Mouse (Mus musculus) liver, postnatal 0 days (tissue): Measurements from ENCODE around the gene Misp. TPM values are rescaled to one million over a fixed set of nuclear protein-coding genes. Genes with fewer than 3 reads are reported as not detected.
A peak's percentile ranks its signal among the peaks of the same experiment; 100 is the strongest.

ENCODE experiments used
- ATAC-seq: fragments of 200-750 bp; cut with Nextera tagmentation; 2 replicates; pipeline ENCODE4 v1.8.0; 2017; ENCODE audit warnings: mild to moderate bottlenecking, moderate library complexity
- DNase-seq: peaks from one replicate; pipeline ENCODE4 v3.0.0-alpha.2; 2016
- H3K27ac ChIP-seq: fragments of 300-500 bp; sonication (generic); 2 replicates; pipeline ENCODE4 v1.5.1; 2014; ENCODE audit warnings: antibody characterized with exemption, moderate library complexity, mild to moderate bottlenecking, low read depth
- H3K27me3 ChIP-seq: fragments of 300-500 bp; sonication (generic); 2 replicates; pipeline ENCODE4 v1.6.1; 2014; ENCODE audit warnings: low read length, control low read depth, mixed read lengths; ENCODE audit not compliant: insufficient read depth
- H3K36me3 ChIP-seq: fragments of 300-500 bp; sonication (generic); replicated peaks from 2 replicates; pipeline ENCODE4 v1.6.1; 2014; ENCODE audit warnings: mild to moderate bottlenecking, control low read depth, low read length, moderate library complexity, mixed read lengths; ENCODE audit not compliant: insufficient read depth
- H3K4me1 ChIP-seq: fragments of 300-500 bp; sonication (generic); 2 replicates; pipeline ENCODE4 v1.6.1; 2014; ENCODE audit warnings: antibody characterized with exemption, mild to moderate bottlenecking, control low read depth; ENCODE audit not compliant: insufficient read depth
- H3K4me2 ChIP-seq: fragments of 300-500 bp; sonication (generic); 2 replicates; pipeline ENCODE4 v1.6.1; 2014; ENCODE audit warnings: low read depth, mild to moderate bottlenecking, low read length, moderate library complexity, mixed read lengths
- H3K4me3 ChIP-seq: fragments of 300-500 bp; sonication (generic); 2 replicates; pipeline ENCODE4 v1.5.1; 2014; ENCODE audit warnings: low read depth, low read length
- H3K9ac ChIP-seq: fragments of 300-500 bp; sonication (generic); replicated peaks from 2 replicates; pipeline ENCODE4 v1.6.1; 2014; ENCODE audit warnings: mild to moderate bottlenecking, moderate library complexity
- H3K9me3 ChIP-seq: fragments of 300-500 bp; sonication (generic); 2 replicates; pipeline ENCODE4 v1.6.1; 2016; ENCODE audit warnings: mild to moderate bottlenecking, control low read depth, low read length, mixed read lengths
- CTCF ChIP-seq: sonication (generic); IDR thresholded peaks from 2 replicates; pipeline ENCODE4 v1.5.1; 2016; ENCODE audit warnings: antibody characterized with exemption, low read depth
- EP300 ChIP-seq: IDR thresholded peaks from 2 replicates; pipeline ENCODE4 v1.6.1; 2016; ENCODE audit warnings: antibody characterized with exemption, low read depth, mild to moderate bottlenecking
- WGBS: fragments of 180-500 bp; shearing (Covaris S2); extraction: QIAGEN DNeasy Blood & Tissue Kit; methylation state at CpG from one replicate; pipeline ENCODE4 v1.1.7; 2014; ENCODE audit not compliant: insufficient replicate concordance; 5-methylcytosine and 5-hydroxymethylcytosine counted together
- polyA plus RNA-seq: library from polyadenylated mRNA; unstranded; fragments of >200 nt; fragmentation: Nextera tagmentation; extraction: Ambion mirVana; gene quantifications from 2 replicates; pipeline ENCODE4 v1.2.1, GENCODE M21; 2015

Gene Misp
- polyA plus RNA-seq, 1 experiment from 2014 or later = 1.00 TPM

- H3K4me1 ChIP-seq = peaks cover 15% of the 10 kb centered on the region
- 4% methylated on average over 51 of the region's 51 CpGs for WGBS
- peak within 1 kb of the TSS; percentile 70 for H3K4me3 ChIP-seq
- H3K9ac ChIP-seq = peak within 1 kb of the TSS; percentile 70
- no peaks in the 10 kb centered on the region for H3K9me3 ChIP-seq
- ATAC-seq (peak; percentile 56), DNase-seq (peak; percentile 77)
- H3K27ac ChIP-seq = peak within 1 kb of the TSS; percentile 56
- H3K27me3 ChIP-seq = no peaks in the 10 kb centered on the region
- TF ChIP-seq CTCF (peak; percentile 83), EP300 (no peak)
- H3K36me3 ChIP-seq = no peaks in the 10 kb centered on the region
- peak within 1 kb of the TSS; percentile 87 for H3K4me2 ChIP-seq
These were observed 27.6 kb upstream of the Misp start, which contains the start of gene Palm for GRCm38 (mm10) chr10:79793051-79793737. Gene Palm (plus strand): TSS chr10:79793572.

- H3K9ac ChIP-seq = peak overlapping the region; percentile 70
- peak overlapping the region; percentile 70 for H3K4me3 ChIP-seq
- no peak for TF ChIP-seq EP300
- TF ChIP-seq CTCF = no peak
- ATAC-seq = no peak; the same call in 1 of the 2 replicates
- DNase-seq = peak; percentile 52
- H3K27ac ChIP-seq = peak overlapping the region; percentile 56
- H3K4me2 ChIP-seq = peak overlapping the region; percentile 87
- H3K36me3 ChIP-seq = no peaks in the 10 kb centered on the region
- H3K27me3 ChIP-seq = no peaks in the 10 kb centered on the region
- H3K4me1 ChIP-seq = peaks cover 15% of the 10 kb centered on the region
- no peaks in the 10 kb centered on the region for H3K9me3 ChIP-seq
- 11% methylated on average over 37 of the region's 38 CpGs for WGBS
These were observed 26.9 kb upstream of the Misp start for GRCm38 (mm10) chr10:79793738-79794490.

DNA sequence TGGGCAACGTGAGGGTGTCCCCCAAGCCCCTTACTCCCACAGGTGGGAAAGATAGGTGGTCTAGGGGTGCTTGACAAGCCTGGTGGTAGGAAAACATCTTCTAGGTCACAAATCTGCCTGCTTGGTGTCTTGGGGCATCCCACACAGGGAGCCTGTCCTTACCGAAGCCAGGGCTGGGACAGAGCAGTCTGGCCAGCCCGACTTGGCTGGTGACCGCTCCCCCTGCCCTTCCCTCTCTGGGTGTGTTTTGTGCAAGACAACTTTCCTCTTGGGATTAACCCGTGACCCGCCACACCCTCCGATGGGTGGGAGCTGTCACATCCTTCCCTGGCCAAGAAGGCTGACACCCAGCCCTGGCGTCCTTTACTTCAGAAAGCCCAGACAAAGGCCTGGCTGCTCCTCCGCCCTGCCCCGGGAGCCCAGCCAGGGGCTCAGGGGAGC lies 26.3 kb upstream of the Misp start:
- peak overlapping the region; percentile 87 for H3K4me2 ChIP-seq
- TF ChIP-seq CTCF (no peak), EP300 (no peak)
- no peak for DNase-seq
- H3K36me3 ChIP-seq = no peaks in the 10 kb centered on the region
- H3K9me3 ChIP-seq = no peaks in the 10 kb centered on the region
- WGBS = 32% methylated on average over 10 of the region's 10 CpGs
- ATAC-seq = no peak
- H3K27me3 ChIP-seq = no peaks in the 10 kb centered on the region
- peaks cover 12% of the 10 kb centered on the region for H3K4me1 ChIP-seq
- peak overlapping the region; percentile 70 for H3K4me3 ChIP-seq
- H3K27ac ChIP-seq = peak overlapping the region; percentile 56
- peak overlapping the region; percentile 70 for H3K9ac ChIP-seq

DNA sequence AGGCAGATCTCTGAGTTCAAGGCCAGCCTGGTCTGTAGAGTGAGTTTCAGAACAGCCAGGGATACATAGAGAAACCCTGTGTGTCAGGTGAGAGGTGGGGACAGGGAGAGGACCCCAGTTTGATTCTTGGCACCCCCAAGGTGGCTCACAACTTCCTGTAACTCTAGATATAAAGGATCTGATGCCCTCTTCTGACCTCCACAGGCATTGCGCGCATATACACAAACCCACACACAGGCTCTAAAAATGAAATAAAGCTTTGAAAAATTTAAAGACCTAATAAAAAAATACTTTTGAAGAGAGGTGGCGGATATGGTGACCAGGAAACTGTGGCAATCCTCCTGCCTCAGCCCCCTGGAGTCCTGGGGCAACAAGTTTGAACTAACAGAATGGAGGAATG lies 24.9 kb upstream of the Misp start:
- no peak for ATAC-seq
- no peak for TF ChIP-seq EP300
- TF ChIP-seq CTCF = no peak; the same call in 1 of the 2 replicates
- H3K36me3 ChIP-seq = no peaks in the 10 kb centered on the region
- H3K4me1 ChIP-seq = peaks cover 12% of the 10 kb centered on the region
- DNase-seq = no peak
- H3K9ac ChIP-seq = no peak overlapping the region
- WGBS = 86% methylated on average over 3 of the region's 3 CpGs
- no peak overlapping the region for H3K4me2 ChIP-seq
- no peak overlapping the region for H3K27ac ChIP-seq
- H3K9me3 ChIP-seq = no peaks in the 10 kb centered on the region
- no peak overlapping the region for H3K4me3 ChIP-seq
- H3K27me3 ChIP-seq = no peaks in the 10 kb centered on the region

DNA sequence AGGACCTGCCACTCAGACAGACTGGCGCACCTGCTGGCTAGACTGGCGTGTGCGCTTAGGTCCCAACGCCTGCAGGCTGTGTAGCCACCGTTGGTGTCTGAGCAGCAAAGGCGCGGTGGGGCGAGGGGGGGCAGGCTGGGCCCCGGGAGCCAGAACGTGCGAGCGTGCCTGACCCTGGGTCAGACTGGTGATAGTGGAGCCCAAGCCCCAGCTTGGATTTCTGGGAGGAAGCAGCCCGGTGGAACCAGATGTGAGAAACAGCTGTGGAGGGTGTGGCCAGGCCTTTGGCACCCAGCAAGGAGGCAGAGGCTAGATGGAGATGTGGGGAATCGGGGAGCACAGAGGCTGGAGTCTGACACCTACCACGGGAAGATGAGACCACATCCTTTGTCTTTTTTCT lies 23.5 kb upstream of the Misp start:
- Histone ChIP-seq H3K4me3 (no peak overlapping the region), H3K4me2 (no peak overlapping the region), H3K27ac (no peak overlapping the region), H3K9ac (no peak overlapping the region), H3K4me1 (peaks cover 18% of the 10 kb centered on the region), H3K36me3 (no peaks in the 10 kb centered on the region), H3K27me3 (no peaks in the 10 kb centered on the region), H3K9me3 (no peaks in the 10 kb centered on the region)
- DNase-seq = no peak
- ATAC-seq = no peak
- TF ChIP-seq CTCF (no peak), EP300 (no peak)
- WGBS = 26% methylated on average over 15 of the region's 15 CpGs

- Histone ChIP-seq H3K9ac (no peak overlapping the region), H3K9me3 (no peaks in the 10 kb centered on the region), H3K4me1 (peaks cover 24% of the 10 kb centered on the region), H3K4me2 (no peak overlapping the region), H3K27ac (peak overlapping the region; percentile 44; the same call in 1 of the 2 replicates), H3K27me3 (no peaks in the 10 kb centered on the region), H3K36me3 (no peaks in the 10 kb centered on the region), H3K4me3 (no peak overlapping the region)
- no peak for TF ChIP-seq CTCF
- 0 out of 2 replicates have a peak, but pooled peaks have one; percentile 29 for TF ChIP-seq EP300
- peak; percentile 71 for DNase-seq
- 44% methylated on average over 12 of the region's 12 CpGs for WGBS
- peak; percentile 16; the same call in 1 of the 2 replicates for ATAC-seq
These were observed 22.4 kb upstream of the Misp start for GRCm38 (mm10) chr10:79798289-79798928.
